ENCODE assay signal across 8 mouse cellular contexts in the genomic region with DNA sequence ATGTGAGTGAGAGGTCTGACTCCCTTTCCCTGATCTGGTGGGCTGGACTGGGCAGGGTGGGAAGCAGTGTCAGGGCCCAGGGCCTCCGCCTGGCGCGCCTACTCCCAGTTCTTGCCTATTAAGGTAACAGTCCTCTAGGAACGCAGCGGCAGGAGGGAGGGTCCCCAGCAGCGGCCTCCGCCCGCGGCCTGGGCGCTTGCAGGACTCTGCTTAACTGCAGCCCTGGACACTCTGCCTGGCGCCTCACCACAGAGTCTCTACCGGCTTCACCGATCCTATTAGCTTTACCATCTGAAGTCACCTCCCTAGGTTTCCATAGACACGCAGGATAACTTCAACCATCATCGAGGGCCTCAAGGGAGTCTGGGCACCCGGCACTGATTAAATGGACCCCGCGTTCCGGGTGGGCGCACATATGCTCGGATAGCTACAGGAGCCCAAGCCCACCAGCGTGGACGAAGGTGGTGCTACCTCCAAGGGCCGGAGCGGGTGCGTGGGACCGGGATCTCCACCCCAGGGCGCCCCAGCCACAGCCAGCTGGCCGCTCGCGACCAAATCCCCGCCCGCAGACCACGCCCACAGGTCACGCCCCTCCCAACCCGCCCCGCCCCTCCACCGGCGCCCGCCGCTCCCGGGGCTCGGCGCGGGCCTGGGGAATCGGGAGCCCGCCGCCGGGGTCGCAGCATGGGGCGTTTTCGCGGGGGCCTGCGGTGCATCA. TPM values are rescaled to one million over a fixed set of nuclear protein-coding genes. Genes with fewer than 3 reads are reported as not detected.
DNase-seq lines count a peak whose midpoint lies in the region; ATAC-seq and TF ChIP-seq lines count a peak whose summit lies in the region.

A gene (plus strand): TSS at position 217 of the 718 bp plus-strand sequence.

- no peaks in the 10 kb centered on the region for H3K9me3 ChIP-seq in ES-E14 (ENCODE audit: control insufficient read depth, insufficient read depth, low read depth, low read length)
- H3K9me3 ChIP-seq in forebrain, embryonic 16.5 days (ENCODE audit: control insufficient read depth, low read length): no peaks in the 10 kb centered on the region
- H3K9me3 ChIP-seq in lung, postnatal 0 days (ENCODE audit: low read length): no peaks in the 10 kb centered on the region

- H3K4me2 ChIP-seq in forebrain, embryonic 16.5 days (ENCODE audit: low read length): peak within 1 kb of the TSS; percentile 72
- peak within 1 kb of the TSS; percentile 81 for H3K4me2 ChIP-seq in lung, postnatal 0 days (replicated peaks; ENCODE audit: low read depth, low read length)

- peak within 1 kb of the TSS; percentile 72 for H3K9ac ChIP-seq in ES-E14 (ENCODE audit: insufficient read depth, low read depth, low read length, poor library complexity, severe bottlenecking)
- peak within 1 kb of the TSS; percentile 73 for H3K9ac ChIP-seq in forebrain, embryonic 16.5 days (replicated peaks; ENCODE audit: low read depth, low read length)
- peak within 1 kb of the TSS; percentile 82 for H3K9ac ChIP-seq in lung, postnatal 0 days (replicated peaks; ENCODE audit: low read depth)

- peak; percentile 75 for ATAC-seq in forebrain, embryonic 16.5 days
- peak; percentile 86 for ATAC-seq in lung, postnatal 0 days

- WGBS in forebrain, embryonic 16.5 days: under 1% methylated on average over 48 of the region's 54 CpGs
- 2% methylated on average over 39 of the region's 54 CpGs for WGBS in lung, postnatal 0 days

- no peaks in the 10 kb centered on the region for H3K27me3 ChIP-seq in forebrain, embryonic 16.5 days (replicated peaks; ENCODE audit: control insufficient read depth, insufficient read depth, low read length)
- H3K27me3 ChIP-seq in lung, postnatal 0 days (replicated peaks; ENCODE audit: insufficient read depth, low read length): no peaks in the 10 kb centered on the region

- H3K4me3 ChIP-seq in ES-E14 (ENCODE audit: insufficient read depth in 1 of 2, low read depth in 1 of 2, low read length in 2 of 2, poor library complexity in 1 of 2, severe bottlenecking in 1 of 2): peak within 1 kb of the TSS; percentile 82 to 96
- peak within 1 kb of the TSS; percentile 76 for H3K4me3 ChIP-seq in forebrain, embryonic 16.5 days (replicated peaks; ENCODE audit: low read length)
- peak within 1 kb of the TSS; percentile 85 for H3K4me3 ChIP-seq in lung, postnatal 0 days (ENCODE audit: low read depth, low read length)

- no peak within 1 kb of the TSS for H3K27ac ChIP-seq in ES-E14 (ENCODE audit: insufficient read depth, low read depth, low read length, poor library complexity, severe bottlenecking)
- H3K27ac ChIP-seq in forebrain, embryonic 16.5 days (ENCODE audit: low read length): 0 out of 2 replicates have a peak within 1 kb of the TSS, but pooled peaks have one; percentile 16
- H3K27ac ChIP-seq in lung, postnatal 0 days (ENCODE audit: low read length): peak within 1 kb of the TSS; percentile 82

- TF ChIP-seq CTCF in lung, postnatal 0 days (IDR thresholded peaks at IDR 0.05): no peak

- TF ChIP-seq EP300 in lung, postnatal 0 days (IDR thresholded peaks at IDR 0.05): no peak

- no peak for DNase-seq in ES-E14 (ENCODE audit: low read depth, low spot score)
- DNase-seq in cerebellum, adult 11-12 months: peak; percentile 63
- DNase-seq in heart, postnatal 4 days: peak; percentile 84
- peak; percentile 42 to 63 for DNase-seq in layer of hippocampus, postnatal 10 days (ENCODE audit: low spot score in 2 of 2)
- peak; percentile 73 for DNase-seq in lung, postnatal 0 days (ENCODE audit: low spot score)
- peak; percentile 39 for DNase-seq in ovary, adult 18-20 months (ENCODE audit: low spot score)
- DNase-seq in thymus, postnatal 25 days: peak; percentile 77

- H3K36me3 ChIP-seq in ES-E14 (ENCODE audit: control insufficient read depth, insufficient read depth, low read length, poor library complexity, severe bottlenecking): no peaks in the 10 kb centered on the region
- no peaks in the 10 kb centered on the region for H3K36me3 ChIP-seq in forebrain, embryonic 16.5 days (ENCODE audit: control insufficient read depth, insufficient read depth)
- H3K36me3 ChIP-seq in lung, postnatal 0 days (ENCODE audit: insufficient read depth, low read length): no peaks in the 10 kb centered on the region

- no peaks in the 10 kb centered on the region for H3K4me1 ChIP-seq in ES-E14 (ENCODE audit: control insufficient read depth in 2 of 2, insufficient read depth in 2 of 2, low read length in 2 of 2, poor library complexity in 1 of 2)
- H3K4me1 ChIP-seq in forebrain, embryonic 16.5 days (replicated peaks; ENCODE audit: control insufficient read depth, insufficient read depth, low read length): peaks cover 10% of the 10 kb centered on the region
- H3K4me1 ChIP-seq in lung, postnatal 0 days (ENCODE audit: insufficient read depth, low read depth, low read length): peaks cover 8% of the 10 kb centered on the region; the same call in 1 of the 2 replicates

- in situ Hi-C loops in ES-E14 (cut with MboI; ENCODE audit: low sequenced_read_pairs in 2 of 2, unreplicated experiment in 2 of 2): no loop called here

TF ChIP-seq in ES-E14, 5 proteins besides CTCF, POLR2A, EP300 and RAD21:
- TF ChIP-seq HCFC1 (IDR thresholded peaks at IDR 0.05; ENCODE audit: borderline replicate concordance, insufficient read depth, low read length) (no peak), MAFK (IDR thresholded peaks at IDR 0.05; ENCODE audit: insufficient read depth, low read depth, low read length) (no peak), ZNF384 (IDR thresholded peaks at IDR 0.05; ENCODE audit: low read depth, low read length) (no peak), CHD2 (IDR thresholded peaks at IDR 0.05; ENCODE audit: low read depth, low read length) (no peak), ZC3H11A (IDR thresholded peaks at IDR 0.05; ENCODE audit: borderline replicate concordance, low read depth, low read length) (no peak)

RNA-seq across cellular contexts. Expression of the gene that starts here (rescaled TPM):
- 13.6 and 23.2 TPM in 2 replicates for total RNA-seq in ES-E14 (2012; rRNA removed)
- polyA plus RNA-seq in forebrain, embryonic 16.5 days (2015; fragmentation: Nextera tagmentation; extraction: Ambion mirVana): 9.1 and 9.4 TPM in 2 replicates
- total RNA-seq in heart, postnatal 4 days (2021): 10 to 100 TPM; 49.5 to 50.6 TPM
- 10 to 100 TPM; 44.7 to 50.1 TPM for total RNA-seq in layer of hippocampus, postnatal 10 days (2021)
- polyA plus RNA-seq in lung, postnatal 0 days (2015; fragmentation: Nextera tagmentation; extraction: Ambion mirVana): 72.7 and 86.9 TPM in 2 replicates
